Mouse (Mus musculus) heart, embryonic 14.5 days (tissue): ENCODE results near the gene Slc16a1. TPM values are rescaled to one million over a fixed set of nuclear protein-coding genes. Genes with fewer than 3 reads are reported as not detected.

Experiments used
- ATAC-seq: fragments of 200-750 bp; cut with Nextera tagmentation; 2 replicates; pipeline ENCODE4 v1.8.0; 2017; ENCODE audit warnings: low read depth, moderate TSS enrichment; ENCODE audit not compliant: insufficient number of reproducible peaks, insufficient read depth, low FRiP score
- H3K27ac ChIP-seq, 2 experiments: fragments of 200-500 bp in 1 of 2; fragments of 300-500 bp in 1 of 2; sonication (generic) in 1 of 2; replicated peaks in 1 of 2; 2 replicates each; pipeline ENCODE4 v1.5.1; 2012 to 2014; ENCODE audit warnings: low read depth in 2 of 2, low read length in 2 of 2, control low read depth in 1 of 2, mild to moderate bottlenecking in 1 of 2, mixed read lengths in 1 of 2; ENCODE audit not compliant: control insufficient read depth in 1 of 2, insufficient read depth in 1 of 2
- H3K27me3 ChIP-seq: fragments of 300-500 bp; sonication (generic); 2 replicates; pipeline ENCODE4 v1.6.1; 2014; ENCODE audit warnings: mild to moderate bottlenecking, low read length, control low read depth; ENCODE audit not compliant: control insufficient read depth, insufficient read depth
- H3K36me3 ChIP-seq: fragments of 300-500 bp; sonication (generic); 2 replicates; pipeline ENCODE4 v1.6.1; 2014; ENCODE audit warnings: mild to moderate bottlenecking, control low read depth, low read length, mixed read lengths; ENCODE audit not compliant: control insufficient read depth, insufficient read depth
- H3K4me1 ChIP-seq, 2 experiments: fragments of 200-500 bp in 1 of 2; fragments of 300-500 bp in 1 of 2; sonication (generic) in 1 of 2; 2 replicates each; pipeline ENCODE4 v1.6.1; 2012 to 2014; ENCODE audit warnings: low read length in 2 of 2, control low read depth in 1 of 2, mixed read lengths in 1 of 2; ENCODE audit not compliant: control insufficient read depth in 2 of 2, insufficient read depth in 2 of 2
- H3K4me2 ChIP-seq: fragments of 300-500 bp; sonication (generic); 2 replicates; pipeline ENCODE4 v1.6.1; 2014; ENCODE audit warnings: mild to moderate bottlenecking, low read length
- H3K4me3 ChIP-seq, 2 experiments: fragments of 200-500 bp in 1 of 2; fragments of 300-500 bp in 1 of 2; sonication (generic) in 1 of 2; 2 replicates each; pipeline ENCODE4 v1.5.1; 2012 to 2014; ENCODE audit warnings: low read length in 2 of 2, mild to moderate bottlenecking in 2 of 2, control low read depth in 1 of 2, low read depth in 1 of 2, moderate library complexity in 1 of 2; ENCODE audit not compliant: control insufficient read depth in 1 of 2, insufficient read depth in 1 of 2
- H3K9ac ChIP-seq: fragments of 300-500 bp; sonication (generic); 2 replicates; pipeline ENCODE4 v1.6.1; 2014; ENCODE audit warnings: mild to moderate bottlenecking, low read length
- H3K9me3 ChIP-seq: fragments of 300-500 bp; sonication (generic); 2 replicates; pipeline ENCODE4 v1.6.1; 2016; ENCODE audit warnings: low read length, control low read depth; ENCODE audit not compliant: control insufficient read depth
- WGBS: fragments of 180-500 bp; shearing (Covaris S2); extraction: QIAGEN DNeasy Blood & Tissue Kit; methylation state at CpG from one replicate; pipeline ENCODE4 v1.1.7; 2014; 5-methylcytosine and 5-hydroxymethylcytosine counted together
- polyA plus RNA-seq: library from polyadenylated mRNA; unstranded; fragments of >200 nt; fragmentation: Nextera tagmentation; extraction: Ambion mirVana; gene quantifications from 2 replicates; pipeline ENCODE4 v1.2.1, GENCODE M21; 2014

Slc16a1 gene
- polyA plus RNA-seq, 1 experiment from 2014 or later, result 82.5 TPM

GRCm38 (mm10) chr3:104640855-104641254 is 2.4 kb downstream of the Slc16a1 start:
- H3K4me3 ChIP-seq, result peak overlapping the region in 1 of 2 experiments; percentile 98; a peak in 2 of 4 replicates

GRCm38 (mm10) chr3:104641313-104641712 is 2.8 kb downstream of the Slc16a1 start:
- no peaks in the 10 kb centered on the region for H3K9me3 ChIP-seq
- no peaks in the 10 kb centered on the region for H3K36me3 ChIP-seq
- H3K4me2 ChIP-seq, result peak overlapping the region; percentile 83
- no peak overlapping the region for H3K27ac ChIP-seq
- peak overlapping the region in 1 of 2 experiments; percentile 98; a peak in 2 of 4 replicates for H3K4me3 ChIP-seq
- H3K9ac ChIP-seq, result peak overlapping the region; percentile 100
- no peaks in the 10 kb centered on the region for H3K27me3 ChIP-seq
- no peak for ATAC-seq
- peaks cover 2 to 39% of the 10 kb centered on the region in 2 experiments; a peak in 3 of 4 replicates for H3K4me1 ChIP-seq
- WGBS, result 24% methylated on average over 1 of the region's 1 CpGs

More at GRCm38 (mm10) chr3:104640855-104641254, 2.4 kb downstream of the Slc16a1 start:
- Histone ChIP-seq H3K36me3 (no peaks in the 10 kb centered on the region), H3K9me3 (no peaks in the 10 kb centered on the region), H3K9ac (peak overlapping the region; percentile 100), H3K27me3 (no peaks in the 10 kb centered on the region), H3K4me1 (peaks cover 2 to 39% of the 10 kb centered on the region in 2 experiments; a peak in 3 of 4 replicates), H3K4me2 (peak overlapping the region; percentile 83), H3K27ac (no peak overlapping the region)
- no peak for ATAC-seq

GRCm38 (mm10) chr3:104643113-104643512 is 4.6 kb downstream of the Slc16a1 start:
- peaks cover 2 to 36% of the 10 kb centered on the region in 2 experiments; a peak in 2 of 4 replicates for H3K4me1 ChIP-seq
- no peaks in the 10 kb centered on the region for H3K36me3 ChIP-seq
- H3K9me3 ChIP-seq, result no peaks in the 10 kb centered on the region
- H3K9ac ChIP-seq, result no peak overlapping the region
- H3K27me3 ChIP-seq, result no peaks in the 10 kb centered on the region
- H3K4me2 ChIP-seq, result no peak overlapping the region
- H3K27ac ChIP-seq, result no peak overlapping the region
- no peak for ATAC-seq
- H3K4me3 ChIP-seq, result no peak overlapping the region
- WGBS, result 49% methylated on average over 4 of the region's 4 CpGs

GRCm38 (mm10) chr3:104643810-104644270 is 5.4 kb downstream of the Slc16a1 start:
- H3K4me2 ChIP-seq, result no peak overlapping the region
- H3K9ac ChIP-seq, result no peak overlapping the region
- 1% methylated on average over 2 of the region's 2 CpGs for WGBS
- H3K9me3 ChIP-seq, result no peaks in the 10 kb centered on the region
- H3K36me3 ChIP-seq, result no peaks in the 10 kb centered on the region
- H3K27me3 ChIP-seq, result no peaks in the 10 kb centered on the region
- H3K4me3 ChIP-seq, result no peak overlapping the region
- no peak; the same call in 1 of the 2 replicates for ATAC-seq
- no peak overlapping the region for H3K27ac ChIP-seq
- H3K4me1 ChIP-seq, result peaks cover 2 to 36% of the 10 kb centered on the region in 2 experiments; a peak in 2 of 4 replicates

GRCm38 (mm10) chr3:104644371-104644770 is 5.9 kb downstream of the Slc16a1 start:
- H3K27ac ChIP-seq, result no peak overlapping the region
- ATAC-seq, result no peak
- H3K9ac ChIP-seq, result no peak overlapping the region
- H3K36me3 ChIP-seq, result peaks cover 3% of the 10 kb centered on the region
- H3K9me3 ChIP-seq, result no peaks in the 10 kb centered on the region
- peaks cover 2 to 37% of the 10 kb centered on the region in 2 experiments; a peak in 2 of 4 replicates for H3K4me1 ChIP-seq
- no peak overlapping the region for H3K4me2 ChIP-seq
- WGBS, result 88% methylated on average over 1 of the region's 1 CpGs
- no peaks in the 10 kb centered on the region for H3K27me3 ChIP-seq
- no peak overlapping the region for H3K4me3 ChIP-seq

- H3K9me3 ChIP-seq, result no peaks in the 10 kb centered on the region
- peaks cover 81% of the 10 kb centered on the region for H3K36me3 ChIP-seq
- no peak overlapping the region for H3K4me3 ChIP-seq
- no peak for ATAC-seq
- 56% methylated on average over 4 of the region's 4 CpGs for WGBS
- no peak overlapping the region for H3K9ac ChIP-seq
- H3K27ac ChIP-seq, result no peak overlapping the region
- H3K4me1 ChIP-seq, result peaks cover 2 to 16% of the 10 kb centered on the region in 2 experiments; a peak in 2 of 4 replicates
- H3K4me2 ChIP-seq, result no peak overlapping the region
- no peaks in the 10 kb centered on the region for H3K27me3 ChIP-seq
Observed at GRCm38 (mm10) chr3:104654219-104654618, 15.8 kb downstream of the Slc16a1 start.

GRCm38 (mm10) chr3:104654921-104655320 is 16.5 kb downstream of the Slc16a1 start:
- Histone ChIP-seq H3K9ac (no peak overlapping the region), H3K4me1 (peaks cover 2 to 11% of the 10 kb centered on the region in 2 experiments; a peak in 2 of 4 replicates), H3K27me3 (no peaks in the 10 kb centered on the region), H3K9me3 (no peaks in the 10 kb centered on the region), H3K4me3 (no peak overlapping the region), H3K4me2 (no peak overlapping the region), H3K36me3 (peaks cover 74% of the 10 kb centered on the region), H3K27ac (no peak overlapping the region)
- ATAC-seq, result no peak
- 53% methylated on average over 4 of the region's 4 CpGs for WGBS

GRCm38 (mm10) chr3:104658706-104659105 is 20.2 kb downstream of the Slc16a1 start:
- Histone ChIP-seq H3K36me3 (peaks cover 42% of the 10 kb centered on the region), H3K4me2 (no peak overlapping the region), H3K27me3 (no peaks in the 10 kb centered on the region), H3K4me1 (peaks cover 12 to 29% of the 10 kb centered on the region in 2 experiments), H3K27ac (no peak overlapping the region), H3K4me3 (no peak overlapping the region), H3K9me3 (no peaks in the 10 kb centered on the region), H3K9ac (no peak overlapping the region)
- 56% methylated on average over 2 of the region's 2 CpGs for WGBS
- no peak for ATAC-seq
